Mouse (Mus musculus) urinary bladder, postnatal 36 days (tissue): ENCODE measurements at regions not wholly inside any gene's neighbourhood (a gene's known extent, or its start where the extent isn't known, plus 50 kb on each side); places are given as distances from the start of the nearest gene placed in this dataset.
"Not testable (repeated sequence)": the region's sequence is repeated elsewhere in the genome, so short reads cannot be mapped to it uniquely, and the experiment has no call there.

Experiments
- DNase-seq, 2 experiments: peaks; one replicate each; pipeline ENCODE4 v3.0.0; 2022; ENCODE audit warnings: low spot score in 2 of 2, mixed read lengths in 1 of 2

GRCm38 (mm10) chr16:46811835-46812234 is 313.5 kb upstream of the Nectin3 start:
- not testable (repeated sequence) for DNase-seq

DNA sequence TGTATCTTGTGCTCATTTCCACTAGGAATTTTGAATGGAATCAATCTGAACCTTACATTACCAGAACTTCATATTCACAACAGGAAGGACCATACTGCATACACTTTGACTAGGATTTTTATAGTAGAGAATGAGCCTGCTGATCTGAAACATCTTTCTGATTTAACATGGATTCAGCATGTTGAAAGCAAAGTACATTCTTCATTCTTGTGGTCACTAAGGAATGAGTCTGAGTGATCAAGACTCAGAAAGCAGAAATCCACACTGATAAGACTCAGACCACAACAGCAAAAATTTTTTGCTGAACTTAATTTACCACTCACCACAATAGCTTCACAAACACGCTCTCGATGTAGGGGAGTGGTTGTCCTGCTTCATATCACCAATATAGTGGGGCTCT is 309.2 kb upstream of the Nectin3 start:
- no peak for DNase-seq

GRCm38 (mm10) chr16:46776367-46776766 is 278.0 kb upstream of the Nectin3 start:
- no peak for DNase-seq

DNA sequence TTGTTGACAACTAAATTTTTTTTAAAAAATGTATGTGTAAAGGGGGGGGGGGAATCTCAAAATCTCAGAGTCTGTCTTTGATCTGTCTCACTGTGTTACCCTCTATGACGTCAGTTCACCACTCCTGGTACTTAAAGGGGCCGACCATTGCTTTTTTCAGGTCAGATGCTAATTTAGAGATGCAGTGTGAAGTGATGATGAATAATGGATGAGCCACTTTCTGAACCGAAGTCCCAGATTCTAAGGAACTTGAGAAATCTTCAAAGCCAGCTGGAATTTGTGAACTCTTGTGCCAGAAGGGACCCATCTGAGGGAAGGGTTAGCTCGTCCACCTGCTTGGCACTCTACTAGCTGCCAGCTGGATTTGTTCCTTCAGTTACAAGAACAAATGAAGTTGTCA is 271.1 kb upstream of the Nectin3 start:
- DNase-seq: no peak

DNA sequence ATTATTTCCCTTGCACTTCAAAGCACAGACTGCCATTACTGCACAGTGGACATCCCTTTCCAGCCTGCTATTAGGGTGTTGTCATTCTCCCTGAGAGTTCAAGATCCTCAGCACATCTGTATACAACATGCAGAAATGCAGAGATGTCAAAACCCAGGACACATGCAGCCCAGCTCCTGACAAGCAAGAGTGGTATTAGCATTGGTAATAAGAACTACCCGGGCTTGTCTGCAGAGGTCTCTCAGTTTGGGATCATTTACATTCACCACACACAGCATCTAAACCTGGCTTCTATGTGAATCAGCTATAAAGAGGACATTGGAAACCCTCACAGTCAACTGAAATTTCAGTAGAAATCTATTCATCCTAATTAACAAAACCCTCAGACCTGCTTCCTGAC is 270.1 kb upstream of the Nectin3 start:
- no peak for DNase-seq

DNA sequence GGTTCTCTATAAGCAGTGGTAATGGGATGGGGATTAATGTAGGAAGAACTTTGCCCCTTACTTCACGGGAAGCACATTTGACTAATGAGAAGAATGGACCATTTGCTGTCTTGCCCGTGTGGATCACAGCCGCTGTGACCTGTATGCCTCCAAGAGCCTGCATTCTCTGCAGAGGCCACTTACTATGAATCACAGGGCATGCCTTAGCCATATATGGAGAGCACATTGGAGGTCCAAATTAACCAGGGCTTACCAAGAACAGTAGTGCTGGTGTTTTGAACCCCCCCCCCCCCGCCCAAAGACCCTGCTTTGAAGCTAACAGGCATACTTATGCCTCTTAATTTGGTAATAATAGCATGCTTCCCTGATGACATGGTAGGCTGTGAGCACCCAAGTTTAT is 236.8 kb upstream of the Nectin3 start:
- no peak for DNase-seq

- DNase-seq: no peak
Measured at GRCm38 (mm10) chr16:46728424-46728823, 230.1 kb upstream of the Nectin3 start.

- no peak for DNase-seq
Measured at GRCm38 (mm10) chr16:46723660-46724059, 225.3 kb upstream of the Nectin3 start.

GRCm38 (mm10) chr16:46679787-46680186 is 181.5 kb upstream of the Nectin3 start:
- DNase-seq: no peak

GRCm38 (mm10) chr16:46669590-46669989 is 171.3 kb upstream of the Nectin3 start:
- no peak for DNase-seq

GRCm38 (mm10) chr16:46665566-46665965 is 167.2 kb upstream of the Nectin3 start:
- no peak for DNase-seq

DNA sequence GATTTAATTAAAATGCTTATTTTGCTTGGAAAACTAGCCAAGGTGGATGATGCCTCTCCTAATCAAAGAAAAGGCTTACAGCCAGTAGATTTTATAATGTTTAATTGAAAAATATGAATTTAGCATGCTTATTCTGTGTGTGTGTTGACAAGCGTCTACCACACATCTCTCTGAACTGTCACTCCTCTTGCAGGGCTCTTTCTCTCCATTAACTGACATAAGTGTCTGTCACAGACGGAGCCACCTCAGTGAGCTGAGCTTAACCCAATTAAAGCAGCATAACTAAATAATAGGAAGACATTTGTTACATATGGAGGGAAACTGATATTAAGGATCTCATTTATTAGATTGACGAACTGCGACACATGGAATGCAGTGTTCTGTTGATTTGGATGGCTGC is 164.7 kb upstream of the Nectin3 start:
- no peak for DNase-seq

DNA sequence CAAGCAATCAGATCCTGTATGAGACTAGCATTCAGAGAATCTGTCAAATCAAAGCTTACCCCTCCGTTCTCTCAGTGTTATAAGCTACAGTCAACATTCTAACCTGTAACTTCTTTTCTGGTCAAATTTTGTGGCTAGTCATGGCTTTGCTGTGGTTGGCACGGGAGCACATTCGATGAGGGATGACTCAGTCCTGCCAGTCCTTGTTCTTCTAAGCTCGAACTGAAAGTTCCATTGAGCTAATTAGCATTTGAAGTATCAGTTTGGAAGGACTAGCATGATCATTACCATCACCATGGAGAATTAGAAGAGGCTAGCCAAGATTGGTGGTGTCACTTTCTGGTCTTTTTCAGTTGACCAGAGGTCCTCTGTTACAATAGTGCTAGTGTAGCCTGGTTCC is 156.7 kb upstream of the Nectin3 start:
- DNase-seq: no peak

DNA sequence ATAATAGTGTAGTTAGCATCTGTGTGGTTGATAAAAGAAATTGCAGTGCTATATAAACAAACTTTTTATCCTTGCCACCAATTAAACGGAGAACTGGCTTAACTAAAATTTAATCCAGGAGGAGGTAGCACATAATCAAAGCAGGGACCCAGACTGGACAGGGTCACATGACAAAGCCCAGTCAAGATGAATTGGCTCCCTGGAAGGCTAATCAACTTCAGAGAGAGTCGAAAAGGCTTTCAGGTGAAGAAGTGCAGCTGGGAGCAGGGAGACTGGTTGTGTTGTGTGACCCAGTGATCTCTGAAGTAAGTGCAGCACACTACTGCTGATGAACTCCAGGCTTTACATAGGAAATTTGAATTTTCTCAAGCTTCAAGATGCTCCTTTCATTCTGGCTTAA is 127.5 kb upstream of the Nectin3 start:
- no peak for DNase-seq

- no peak for DNase-seq
Measured at GRCm38 (mm10) chr16:46623246-46623645, 124.9 kb upstream of the Nectin3 start.

DNA sequence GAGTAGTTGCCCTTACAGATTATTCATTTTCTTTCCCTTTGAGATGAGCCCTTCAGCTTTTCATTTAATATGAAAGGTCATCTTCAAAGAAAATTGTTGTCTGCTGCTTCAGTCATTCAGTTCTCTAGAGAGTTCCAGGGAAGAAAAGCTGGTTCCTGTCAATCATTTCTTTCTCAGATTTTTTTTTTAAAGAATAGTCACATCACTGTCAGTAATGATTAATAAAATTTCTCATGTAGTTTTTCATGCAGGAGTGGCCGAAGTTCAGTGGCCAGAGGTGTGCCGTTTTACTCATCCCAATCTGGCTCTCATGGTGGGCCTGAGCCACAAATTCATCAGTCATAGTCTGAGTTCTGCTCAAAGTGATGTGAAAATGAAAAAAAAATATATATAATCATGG is 121.5 kb upstream of the Nectin3 start:
- no peak for DNase-seq

DNA sequence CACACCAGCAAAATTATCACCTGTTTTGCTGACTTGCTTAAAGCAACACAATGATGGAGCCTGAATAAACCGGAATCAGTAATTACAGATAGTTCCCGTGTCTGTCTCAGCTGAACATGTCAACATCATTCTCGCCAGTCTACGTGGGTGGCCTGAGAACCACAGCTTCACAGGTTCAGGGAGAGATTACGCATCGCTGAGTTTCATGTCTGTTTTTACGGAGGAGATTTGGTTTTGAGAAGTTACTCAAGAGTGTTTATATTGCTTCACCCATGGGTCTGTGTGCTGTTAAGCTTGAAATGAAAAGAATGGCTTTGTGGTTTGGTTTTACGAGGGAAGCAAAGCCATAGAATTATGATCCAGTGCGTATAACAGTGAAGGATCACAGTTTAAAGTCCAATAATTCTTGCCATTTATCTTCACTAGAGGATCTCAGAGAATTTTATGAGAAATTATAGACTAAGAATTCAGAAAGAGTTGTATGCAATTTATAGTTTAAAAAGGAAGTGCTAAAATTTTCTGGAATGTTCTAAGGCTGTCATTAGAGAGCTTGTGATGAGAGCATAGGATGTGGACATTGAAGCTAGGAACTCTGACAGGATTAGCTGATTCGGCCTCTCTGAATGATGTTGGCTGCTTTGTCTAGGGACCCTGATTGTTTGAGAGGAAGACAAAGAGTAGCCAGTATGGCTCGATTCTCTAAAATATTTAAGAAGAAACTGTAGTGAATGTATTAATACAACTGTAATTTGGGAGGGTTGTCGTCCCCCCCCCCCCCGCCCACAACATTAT is 119.4 kb upstream of the Nectin3 start:
- DNase-seq: no peak

DNA sequence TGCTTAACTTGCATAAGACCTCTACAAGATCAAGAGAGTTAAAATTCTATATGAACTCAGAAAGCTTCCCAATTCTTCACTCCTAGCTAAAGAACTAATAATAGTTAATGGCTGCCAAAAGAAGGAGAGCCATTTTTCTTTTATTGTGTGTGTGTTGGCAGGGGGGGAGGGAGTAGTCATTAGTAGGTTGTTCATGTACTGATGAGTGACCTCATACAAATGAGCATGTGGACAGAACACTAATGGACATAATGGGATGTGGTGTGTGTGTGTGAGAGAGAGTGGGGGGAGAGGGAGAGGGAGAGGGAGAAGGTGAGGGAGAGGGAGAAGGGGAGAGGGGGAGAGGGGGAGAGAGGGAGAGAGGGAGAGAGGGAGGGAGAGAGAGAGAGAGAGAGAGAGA is 118.3 kb upstream of the Nectin3 start:
- DNase-seq: no peak

DNA sequence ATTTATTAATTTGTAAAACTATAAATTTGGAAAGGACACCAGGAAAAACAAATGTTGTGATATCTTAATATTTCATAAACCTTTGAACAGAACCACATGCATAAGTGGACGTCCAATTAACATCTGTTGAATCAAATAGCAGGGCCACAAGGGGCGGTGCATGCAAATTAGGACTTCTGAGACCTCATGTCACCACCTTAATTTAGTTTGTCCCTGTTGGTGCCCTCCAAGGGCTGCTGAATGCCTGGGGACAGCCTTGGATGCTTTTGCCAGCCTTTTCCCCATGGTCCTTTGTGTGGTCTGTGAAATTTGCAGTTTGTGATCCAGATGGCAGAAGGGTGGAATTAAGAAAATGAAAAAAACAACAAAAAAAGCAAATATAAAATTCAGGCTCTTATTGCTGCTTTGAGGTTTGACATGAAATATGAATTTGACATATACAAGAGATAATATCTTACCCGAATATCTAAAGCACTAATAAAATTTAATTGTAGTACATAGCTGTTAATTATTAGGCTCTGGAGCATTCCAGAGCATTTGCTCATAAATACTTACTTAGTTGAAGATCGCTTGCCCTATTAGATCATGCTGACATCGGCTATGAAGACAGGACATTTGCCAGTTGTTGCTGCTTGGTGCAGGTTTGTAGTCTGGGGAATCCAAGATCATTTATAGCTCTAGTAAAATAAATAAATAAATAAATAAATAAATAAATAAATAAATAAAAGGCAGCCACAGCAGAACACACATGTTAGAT is 114.9 kb upstream of the Nectin3 start:
- DNase-seq: no peak

DNA sequence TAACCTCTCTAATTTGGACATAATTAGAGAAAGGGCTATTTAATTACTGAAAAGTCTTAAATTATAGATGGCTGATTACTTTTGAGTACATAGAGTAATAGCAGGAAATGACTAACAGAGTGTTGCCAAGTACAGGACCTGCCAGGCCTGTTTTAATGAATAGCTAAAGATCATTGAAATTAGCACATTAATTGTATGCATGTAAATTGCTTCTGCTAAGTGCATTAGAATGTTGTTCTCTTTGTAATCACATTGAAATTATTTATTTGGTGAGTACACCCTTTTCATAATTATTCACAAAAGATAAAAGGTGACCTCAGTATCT is 107.5 kb upstream of the Nectin3 start:
- no peak for DNase-seq

DNA sequence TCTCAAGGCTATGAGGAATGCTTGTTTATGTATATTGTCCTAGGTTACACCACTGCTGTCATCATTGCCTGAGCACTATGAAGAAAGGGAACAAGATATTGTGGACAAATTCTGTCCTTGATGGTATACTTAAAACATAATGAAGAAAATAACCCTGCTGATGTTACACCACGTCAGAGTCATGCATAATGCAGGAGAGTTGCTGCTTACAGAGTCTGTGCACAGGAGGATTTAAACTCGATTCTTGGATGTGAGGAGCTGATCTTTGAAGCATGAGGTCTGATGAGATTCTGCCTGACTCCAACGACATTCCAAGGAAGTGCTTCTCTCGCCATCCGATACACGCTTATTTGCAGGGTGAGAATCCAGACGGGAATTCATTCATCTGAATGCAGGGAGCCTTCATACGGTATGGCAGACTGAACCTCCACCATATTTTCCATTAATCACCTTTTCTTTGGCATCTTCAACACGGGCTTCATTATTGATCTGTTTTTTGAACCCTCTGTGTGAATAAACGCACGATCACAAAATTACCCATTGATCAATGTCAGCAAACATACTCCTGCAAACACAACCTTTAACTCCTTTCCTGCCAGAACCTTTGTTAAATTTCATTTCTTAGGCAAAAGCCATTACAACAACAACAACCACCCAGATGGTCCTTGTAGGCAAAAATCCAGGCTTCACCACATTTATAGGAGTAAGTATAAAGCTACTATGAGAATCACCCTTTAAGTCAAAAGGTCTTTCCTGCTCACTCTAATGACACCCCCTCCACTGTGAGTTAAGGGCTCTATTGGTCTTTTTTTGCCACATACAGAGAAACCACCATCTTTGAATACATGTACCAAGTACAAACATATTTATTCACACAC is 106.9 kb upstream of the Nectin3 start:
- DNase-seq: no peak

GRCm38 (mm10) chr16:46592618-46593253 is 94.4 kb upstream of the Nectin3 start:
- no peak for DNase-seq
